Mouse (Mus musculus) left cerebral cortex, adult 11 months (tissue): ENCODE data around the gene Snupn.
A peak's percentile ranks its signal among the peaks of the same experiment; 100 is the strongest.

Source experiments
- DNase-seq: peaks from one replicate; pipeline ENCODE4 v3.0.0; 2022; ENCODE audit warnings: low spot score

Gene Snupn

GRCm38 (mm10) chr9:57012393-57012792 lies 61.7 kb downstream of the Snupn start:
- DNase-seq: no peak

GRCm38 (mm10) chr9:57012895-57013294 lies 62.2 kb downstream of the Snupn start:
- no peak for DNase-seq

GRCm38 (mm10) chr9:57013756-57014155 lies 63.1 kb downstream of the Snupn start:
- DNase-seq: no peak

GRCm38 (mm10) chr9:57014766-57015165 lies 64.1 kb downstream of the Snupn start:
- DNase-seq: no peak

- no peak for DNase-seq
Observed at GRCm38 (mm10) chr9:57017631-57018030, 67.0 kb downstream of the Snupn start.

- peak; percentile 26 for DNase-seq
Observed at GRCm38 (mm10) chr9:57031756-57032155, 81.1 kb downstream of the Snupn start.
